Mouse (Mus musculus): ENCODE measurements at regions not wholly inside any gene's neighbourhood (a gene's known extent, or its start where the extent isn't known, plus 50 kb on each side); places are given as distances from the start of the nearest gene placed in this dataset.

DNA sequence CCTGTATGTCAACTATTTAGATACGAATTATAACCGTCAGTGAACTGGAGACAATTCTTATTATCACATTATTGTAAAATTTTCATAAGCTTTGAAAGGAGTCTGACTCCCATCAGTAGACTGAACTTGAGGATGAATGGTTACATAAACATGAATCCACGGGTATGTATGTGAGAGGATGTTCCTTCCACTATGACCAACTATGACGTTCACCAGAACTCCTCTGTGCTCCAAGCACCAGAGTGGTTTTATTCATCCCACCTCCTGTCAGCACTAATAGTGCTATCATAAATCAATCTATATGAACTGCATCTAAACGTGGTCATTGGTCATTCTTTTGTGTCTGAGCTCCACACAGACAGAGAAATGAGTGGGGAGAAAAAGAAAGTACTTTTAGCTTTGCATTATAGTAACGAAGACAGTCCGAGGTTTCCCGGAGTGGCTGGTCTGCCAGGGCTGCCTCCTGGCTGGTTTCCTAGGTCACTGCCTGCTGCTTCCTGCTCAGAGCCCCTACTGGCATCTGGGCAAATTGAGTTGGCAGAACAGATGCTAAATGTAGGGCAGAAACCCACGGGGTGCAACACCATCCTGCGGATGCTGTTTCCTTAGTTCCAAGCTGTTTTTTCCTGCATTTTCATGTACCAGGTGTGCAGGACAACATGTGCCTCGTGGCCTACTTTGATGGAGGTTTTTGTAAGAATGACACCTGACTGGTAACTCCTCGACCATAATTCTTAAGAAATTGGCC is 888.8 kb upstream of the Sel1l start:
- TF ChIP-seq CTCF (IDR thresholded peaks at IDR 0.05; ENCODE audit: borderline replicate concordance, insufficient read depth, low read length) (no peak), POLR2A (IDR thresholded peaks at IDR 0.05; ENCODE audit: low read depth, low read length) (no peak)

All from embryonic fibroblast, embryonic 13.5 days (primary cell).